Mouse (Mus musculus) intestine, embryonic 16.5 days (tissue): ENCODE measurements around the gene Pax3. TPM values are rescaled to one million over a fixed set of nuclear protein-coding genes. Genes with fewer than 3 reads are reported as not detected.

Source experiments
- ATAC-seq: fragments of 200-750 bp; cut with Nextera tagmentation; 2 replicates; pipeline ENCODE4 v1.8.0; 2017; ENCODE audit warnings: moderate TSS enrichment, moderate library complexity
- H3K27ac ChIP-seq: fragments of 300-500 bp; sonication (generic); 2 replicates; pipeline ENCODE4 v1.5.1; 2014; ENCODE audit warnings: mild to moderate bottlenecking, low read length
- H3K27me3 ChIP-seq: fragments of 300-500 bp; sonication (generic); replicated peaks from 2 replicates; pipeline ENCODE4 v1.6.1; 2014; ENCODE audit warnings: low read length, control low read depth, mixed read lengths; ENCODE audit not compliant: control insufficient read depth, insufficient read depth
- H3K36me3 ChIP-seq: fragments of 300-500 bp; sonication (generic); 2 replicates; pipeline ENCODE4 v1.6.1; 2014; ENCODE audit warnings: low read length, control low read depth; ENCODE audit not compliant: control insufficient read depth, insufficient read depth
- H3K4me1 ChIP-seq: fragments of 300-500 bp; sonication (generic); 2 replicates; pipeline ENCODE4 v1.6.1; 2014; ENCODE audit warnings: low read length, control low read depth, mixed read lengths; ENCODE audit not compliant: control insufficient read depth, insufficient read depth
- H3K4me2 ChIP-seq: fragments of 300-500 bp; sonication (generic); 2 replicates; pipeline ENCODE4 v1.6.1; 2014; ENCODE audit warnings: low read depth, low read length, control low read depth
- H3K4me3 ChIP-seq: fragments of 300-500 bp; sonication (generic); 2 replicates; pipeline ENCODE4 v1.5.1; 2014; ENCODE audit warnings: mild to moderate bottlenecking, low read length
- H3K9ac ChIP-seq: fragments of 300-500 bp; sonication (generic); 2 replicates; pipeline ENCODE4 v1.6.1; 2014; ENCODE audit warnings: low read depth, low read length
- H3K9me3 ChIP-seq: fragments of 300-500 bp; sonication (generic); 2 replicates; pipeline ENCODE4 v1.6.1; 2016; ENCODE audit warnings: low read length, control low read depth; ENCODE audit not compliant: control insufficient read depth
- WGBS: fragments of 180-500 bp; shearing (Covaris S2); extraction: QIAGEN DNeasy Blood & Tissue Kit; methylation state at CpG from one replicate; pipeline ENCODE4 v1.1.7; 2014; 5-methylcytosine and 5-hydroxymethylcytosine counted together
- polyA plus RNA-seq: library from polyadenylated mRNA; unstranded; fragments of >200 nt; fragmentation: Nextera tagmentation; extraction: Ambion mirVana; gene quantifications from 2 replicates; pipeline ENCODE4 v1.2.1, GENCODE M21; 2015

Pax3 gene
- polyA plus RNA-seq, 1 experiment from 2014 or later = not detected

DNA sequence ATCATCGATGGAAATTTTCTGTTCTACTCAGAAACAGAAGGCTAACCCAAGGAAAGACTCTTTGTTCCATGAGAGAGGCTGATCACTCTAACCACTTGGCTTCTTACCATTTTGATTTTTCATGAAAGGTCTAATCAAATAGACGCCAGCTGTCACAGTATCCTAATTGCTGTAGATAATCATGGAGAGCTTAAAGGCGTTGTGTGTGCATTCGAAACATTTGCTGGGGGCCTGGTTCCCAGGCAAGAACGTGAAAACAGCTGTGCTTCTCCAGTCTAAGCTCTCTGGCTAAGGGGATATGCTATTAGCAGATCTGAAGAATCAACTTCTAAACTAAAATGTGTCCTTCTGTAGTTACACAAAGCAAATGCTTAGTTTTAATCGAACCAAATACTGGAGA lies 143.3 kb downstream of the Pax3 start:
- H3K4me1 ChIP-seq = no peaks in the 10 kb centered on the region

More for the DNA sequence above, 143.3 kb downstream of the Pax3 start:
- H3K4me3 ChIP-seq = no peak overlapping the region
- no peak for ATAC-seq
- 75% methylated on average over 6 of the region's 6 CpGs for WGBS
- H3K9me3 ChIP-seq = no peaks in the 10 kb centered on the region
- no peaks in the 10 kb centered on the region for H3K36me3 ChIP-seq
- H3K27me3 ChIP-seq = no peaks in the 10 kb centered on the region
- no peak overlapping the region for H3K9ac ChIP-seq
- H3K27ac ChIP-seq = no peak overlapping the region
- H3K4me2 ChIP-seq = no peak overlapping the region

Other genes starting within 250 kb of the Pax3 start
- gene Sgpp2, start 113.2 kb upstream of the Pax3 start, polyA plus RNA-seq = 46.4 and 48.0 TPM in 2 replicates